Mouse (Mus musculus) embryonic stem cell, embryonic (primary cell): ENCODE measurements around the gene Adamtsl4.

Source experiments
- CTCF ChIA-PET, 4 experiments: fragments of 300-600 bp in 2 of 4; fragments of 350-600 bp in 2 of 4; sonication (Branson Sonifier 250); formaldehyde crosslinking; loops; one replicate each; lab custom pipeline; 2022; ENCODE audit warnings: inconsistent platforms in 2 of 4; lab: Charles Lee
- POLR2A ChIA-PET, 4 experiments: fragments of 300-600 bp in 2 of 4; fragments of 350-600 bp in 2 of 4; sonication (Branson Sonifier 250); formaldehyde crosslinking; loops; one replicate each; lab custom pipeline; 2022; ENCODE audit warnings: antibody characterized with exemption in 4 of 4, inconsistent platforms in 1 of 4; lab: Charles Lee

Gene Adamtsl4

DNA sequence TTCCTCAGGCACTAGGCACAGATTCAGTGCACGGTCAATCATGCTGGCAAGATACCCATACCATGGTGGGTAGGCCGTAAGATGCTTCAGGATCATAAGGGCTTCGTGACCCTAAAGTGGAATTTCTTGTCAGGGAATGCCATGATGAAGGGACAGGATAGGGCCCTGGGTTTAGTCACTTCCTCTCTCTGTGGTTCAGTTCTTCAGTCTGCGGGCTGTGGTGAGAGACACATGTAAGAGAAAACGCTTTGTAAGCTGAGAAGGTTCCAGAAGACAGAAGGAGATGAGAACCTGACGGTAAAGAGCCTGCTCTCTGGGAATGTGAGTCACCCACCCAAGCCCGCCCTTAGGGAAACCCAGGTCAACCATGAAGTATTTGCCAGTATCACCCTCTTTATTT lies 19.8 kb upstream of the Adamtsl4 start:
- ChIA-PET CTCF (interaction anchor here in 1 of 4 experiments (0.5 kb wide), 1 partner anchor 50 kb away, joined by 3 read pairs; no protein-coding TSS in a partner anchor), POLR2A (no interaction called here)

DNA sequence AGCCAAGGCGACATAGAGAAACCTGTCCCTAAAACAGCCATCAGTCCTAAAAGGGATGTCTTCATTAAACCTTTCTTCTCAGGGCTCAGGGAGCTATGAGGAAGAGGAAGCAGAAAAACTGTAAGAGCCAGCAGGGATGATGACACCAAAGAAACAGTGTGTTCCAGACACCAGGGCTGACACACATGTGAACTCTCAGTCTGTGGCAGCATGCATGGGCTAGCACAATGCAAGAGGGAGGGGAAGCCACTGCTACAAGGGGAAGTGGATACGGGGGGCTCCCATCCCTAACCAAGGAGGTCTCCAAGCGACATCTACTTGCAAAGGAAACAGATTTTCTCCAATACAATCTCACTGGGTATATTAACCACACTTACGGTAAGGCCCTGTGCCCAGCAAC lies 18.6 kb upstream of the Adamtsl4 start:
- POLR2A ChIA-PET = interaction anchor here in 1 of 4 experiments (1.0 kb wide), 1 partner anchor 14 kb away, joined by 3 read pairs; no protein-coding TSS in a partner anchor

DNA sequence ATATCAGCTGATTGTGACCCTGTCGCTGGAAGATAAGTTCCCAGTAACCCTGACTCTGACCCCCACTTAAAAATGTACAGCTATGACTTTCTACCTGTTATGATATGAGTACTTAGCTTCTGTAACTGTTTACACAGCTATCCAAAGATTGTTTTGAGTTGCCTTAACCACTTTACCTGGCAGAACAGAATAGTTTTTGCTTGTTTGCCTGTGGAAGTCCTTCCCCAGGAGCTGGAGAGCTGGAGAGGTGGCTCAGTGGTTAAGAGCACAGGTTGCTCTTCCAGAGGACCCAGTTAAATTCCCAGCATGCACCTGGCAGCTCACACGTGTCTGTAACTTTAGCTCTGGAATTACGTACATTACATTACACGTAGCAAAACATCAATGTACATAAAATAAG lies 16.9 kb upstream of the Adamtsl4 start:
- CTCF ChIA-PET = interaction anchor here in 3 of 4 experiments (0.7 to 1.4 kb wide), 3 partner anchors 22 to 28 kb away, joined by 4 to 5 read pairs (median 4); no protein-coding TSS in a partner anchor
- POLR2A ChIA-PET = interaction anchor here in 2 of 4 experiments (0.5 to 56.4 kb wide), 10 partner anchors 9 to 651 kb away, joined by 3 to 4457 read pairs (median 5); partner anchors contain the start of genes Ensa (in 2 of the 2), Adamtsl4 (in 1 of the 2) and Mcl1 (in 1 of the 2)

More for the DNA sequence above, 18.6 kb upstream of the Adamtsl4 start:
- CTCF ChIA-PET = interaction anchor here in 2 of 4 experiments (0.6 kb wide), 2 partner anchors 15 to 38 kb away, joined by 4 to 9 read pairs; no protein-coding TSS in a partner anchor

DNA sequence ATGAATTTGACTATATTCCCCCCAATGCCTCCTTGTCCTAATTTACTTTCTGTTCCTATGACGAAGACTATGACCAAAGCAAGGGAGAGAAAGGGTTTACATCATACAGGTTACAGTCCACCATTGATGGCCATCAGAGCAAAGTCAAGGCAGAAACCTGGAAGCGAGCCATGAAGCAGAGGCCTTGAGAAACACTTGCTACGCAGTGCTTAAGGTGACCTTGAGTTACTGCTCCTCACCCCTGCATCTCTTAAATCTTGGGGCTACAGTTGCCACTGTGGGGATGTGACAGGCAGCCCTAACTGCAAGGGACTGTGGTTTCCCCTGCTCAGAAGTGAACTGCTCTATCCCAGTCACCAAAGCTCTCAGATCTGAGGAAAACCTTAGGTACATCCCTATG lies 15.6 kb upstream of the Adamtsl4 start:
- ChIA-PET POLR2A (interaction anchor here (0.6 to 56.4 kb wide), 26 partner anchors 10 to 528 kb away, joined by 3 to 4457 read pairs (median 6); partner anchors contain the start of genes Ensa (in 3 of the 4), Adamtsl4 (in 2 of the 4), Gabpb2 (in 1 of the 4) and Mcl1 (in 1 of the 4)), CTCF (interaction anchor here in 2 of 4 experiments (1.6 to 3.4 kb wide), 3 partner anchors 21 to 27 kb away, joined by 8 to 25 read pairs (median 9); no protein-coding TSS in a partner anchor)

DNA sequence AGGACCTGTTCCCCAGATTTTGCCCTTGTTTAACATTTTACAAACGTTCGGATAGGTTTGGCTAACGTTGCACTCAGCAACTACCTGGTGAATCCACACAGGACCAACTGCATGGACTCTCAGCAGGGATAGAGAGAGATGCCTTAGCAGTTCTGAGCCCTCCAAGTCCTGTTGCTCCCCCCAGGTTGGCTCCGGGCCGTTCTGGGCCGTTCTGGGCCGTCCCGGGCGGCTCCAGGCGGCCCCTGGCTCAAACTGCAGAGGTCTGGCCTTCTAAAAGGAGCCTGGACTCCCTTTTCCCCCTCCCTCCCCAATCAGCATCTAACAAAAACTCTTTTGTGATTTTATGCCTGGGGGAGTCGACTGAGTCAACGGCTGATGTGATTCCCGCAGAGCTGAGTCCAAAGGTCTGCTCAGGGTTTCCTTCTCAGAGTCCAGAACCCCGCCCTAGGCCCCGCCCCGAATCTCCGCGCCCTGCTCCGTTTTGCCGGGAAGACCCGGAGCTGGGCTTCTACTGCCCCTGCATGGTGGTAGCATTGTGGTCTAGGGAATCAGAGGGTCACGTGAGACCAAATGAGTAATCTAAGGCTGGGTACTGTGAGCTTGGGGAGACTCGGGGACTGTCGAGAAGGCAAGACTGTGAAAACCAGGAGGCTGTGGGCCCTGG lies 14.3 kb upstream of the Adamtsl4 start:
- CTCF ChIA-PET = interaction anchor here in 3 of 4 experiments (0.6 to 3.4 kb wide), 13 partner anchors 12 to 70 kb away, joined by 3 to 25 read pairs (median 3); partner anchors contain the start of gene Adamtsl4 (in 1 of the 3)
- POLR2A ChIA-PET = interaction anchor here (0.5 to 56.4 kb wide), 71 partner anchors 9 to 784 kb away, joined by 3 to 4457 read pairs (median 4); partner anchors contain the start of genes Adamtsl4 (in 3 of the 4), Ensa (in 3 of the 4), Golph3l (in 2 of the 4) and Arnt (in 1 of the 4)

DNA sequence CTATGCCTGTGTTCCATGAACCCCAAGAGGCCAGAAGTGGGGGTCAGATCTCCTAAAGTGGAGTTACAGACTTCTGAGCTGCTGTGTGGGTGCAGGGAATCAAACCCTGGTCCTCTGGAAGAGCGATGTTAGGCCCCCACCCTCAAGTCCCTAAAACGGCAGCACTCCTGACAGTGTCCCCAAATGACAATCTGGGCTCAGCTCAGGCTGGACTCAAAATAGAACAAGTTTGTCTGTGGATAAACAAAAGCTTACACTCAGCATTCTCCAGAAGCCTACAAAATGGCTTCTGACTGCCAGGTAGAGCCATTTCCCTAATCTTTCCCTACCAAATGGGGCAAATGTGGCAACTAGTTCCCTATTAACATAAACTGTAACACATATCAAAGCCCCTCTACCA lies 13.4 kb upstream of the Adamtsl4 start:
- POLR2A ChIA-PET = interaction anchor here (0.6 to 56.4 kb wide), 32 partner anchors 9 to 783 kb away, joined by 3 to 4457 read pairs (median 6); partner anchors contain the start of genes Ensa (in 3 of the 4), Adamtsl4 (in 2 of the 4), Gabpb2 (in 1 of the 4) and Golph3l (in 1 of the 4)
- CTCF ChIA-PET = interaction anchor here in 3 of 4 experiments (0.6 to 3.4 kb wide), 5 partner anchors 11 to 331 kb away, joined by 3 to 25 read pairs (median 3); no protein-coding TSS in a partner anchor

DNA sequence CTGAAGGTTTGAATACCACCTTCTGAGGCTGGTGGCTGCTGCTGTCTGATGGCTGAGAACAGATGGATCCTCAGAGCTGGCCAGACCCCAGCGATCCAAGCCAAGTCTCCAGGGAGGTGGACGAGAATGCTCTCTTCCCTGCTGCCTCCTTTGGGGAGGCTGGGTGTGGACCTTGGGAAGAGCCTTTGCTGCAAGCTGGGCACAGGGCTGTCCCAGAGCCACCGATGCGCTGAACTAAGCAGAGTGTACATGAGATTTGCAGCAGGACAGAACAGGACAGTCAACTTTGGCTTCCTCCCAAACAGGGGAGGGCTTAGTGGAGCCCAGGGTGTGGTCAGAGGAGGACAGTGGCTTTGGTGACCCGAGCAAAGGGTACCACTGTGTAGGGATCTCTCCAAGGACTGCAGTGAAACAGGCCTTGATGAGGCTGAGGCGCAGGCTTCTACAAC lies 12.5 kb upstream of the Adamtsl4 start:
- POLR2A ChIA-PET = interaction anchor here in 3 of 4 experiments (1.0 to 56.4 kb wide), 14 partner anchors 10 to 112 kb away, joined by 3 to 4457 read pairs (median 20); partner anchors contain the start of genes Adamtsl4 (in 2 of the 3), Ensa (in 1 of the 3), Golph3l (in 1 of the 3) and Mcl1 (in 1 of the 3)

DNA sequence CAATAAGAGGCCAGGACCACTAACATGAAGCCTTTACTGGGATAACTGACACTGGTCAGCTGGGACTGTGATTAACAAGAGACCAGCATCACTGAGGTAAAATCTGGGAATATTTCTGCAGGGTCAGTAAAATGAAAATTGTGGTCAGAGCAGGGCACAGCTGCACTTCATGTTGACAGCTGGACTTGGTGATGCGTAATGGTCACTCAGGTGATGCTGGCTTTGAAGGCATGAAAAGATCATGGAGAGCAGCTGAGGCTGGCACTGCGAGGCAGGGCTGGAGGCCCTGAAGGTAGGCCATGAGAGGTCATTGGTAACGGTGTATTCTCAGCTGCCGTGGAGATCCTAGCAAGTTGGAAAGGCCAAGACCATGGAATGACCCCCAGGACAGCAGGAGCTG lies 10.6 kb upstream of the Adamtsl4 start:
- CTCF ChIA-PET = interaction anchor here in 1 of 4 experiments (0.7 kb wide), 1 partner anchor 21 kb away, joined by 3 read pairs; no protein-coding TSS in a partner anchor
- POLR2A ChIA-PET = interaction anchor here (0.5 to 56.4 kb wide), 9 partner anchors 9 to 264 kb away, joined by 3 to 4457 read pairs (median 39); partner anchors contain the start of genes Adamtsl4 (in 2 of the 4), Arnt (in 1 of the 4), Ecm1 (in 1 of the 4) and Ensa (in 1 of the 4)

More for the DNA sequence above, 12.5 kb upstream of the Adamtsl4 start:
- CTCF ChIA-PET = interaction anchor here in 3 of 4 experiments (0.6 to 3.4 kb wide), 3 partner anchors 23 to 332 kb away, joined by 3 to 25 read pairs (median 7); no protein-coding TSS in a partner anchor

DNA sequence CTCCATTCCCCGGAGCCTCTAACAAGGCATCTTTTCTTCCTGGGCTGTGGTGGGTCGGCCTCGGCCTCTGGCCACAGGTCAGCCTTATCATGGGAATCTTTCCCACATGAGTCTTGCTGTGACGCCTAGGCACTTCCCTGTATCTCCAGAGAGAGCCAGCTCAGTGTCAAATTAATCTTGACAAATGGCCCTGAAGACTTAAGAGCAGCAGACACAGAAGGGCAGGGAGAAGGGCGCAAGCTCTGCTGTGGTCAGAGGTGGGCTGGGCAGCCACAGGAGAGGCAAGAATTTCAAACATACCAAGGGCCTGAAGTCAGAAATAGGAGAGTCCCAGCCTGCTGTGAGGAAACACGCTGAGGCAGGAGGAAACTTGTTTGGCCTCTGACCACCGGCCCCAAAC lies 8.6 kb upstream of the Adamtsl4 start:
- CTCF ChIA-PET = no interaction called here
- POLR2A ChIA-PET = interaction anchor here in 3 of 4 experiments (0.7 to 56.4 kb wide), 9 partner anchors 8 to 72 kb away, joined by 3 to 4457 read pairs (median 5); partner anchors contain the start of genes Ensa (in 2 of the 3), Adamtsl4 (in 1 of the 3) and Mcl1 (in 1 of the 3)

DNA sequence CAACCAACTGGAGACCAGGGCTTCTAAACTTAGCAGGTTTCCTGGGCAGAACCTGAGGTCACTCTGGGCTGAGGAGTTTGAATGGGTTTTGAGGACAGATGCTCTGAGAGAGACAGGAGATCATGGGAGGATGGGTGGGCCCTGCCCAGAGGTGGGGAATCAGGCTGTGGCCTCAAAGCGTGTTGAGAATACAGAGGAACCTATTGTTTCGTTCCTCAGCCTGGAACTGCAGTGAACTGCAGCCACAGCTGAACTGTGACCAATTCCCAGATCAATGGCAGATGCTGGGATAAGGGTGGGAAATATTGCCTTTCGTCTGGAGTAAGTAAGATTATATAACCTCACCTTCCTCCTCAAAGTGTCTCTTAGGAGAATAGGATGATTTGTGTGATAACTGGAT lies 8.1 kb upstream of the Adamtsl4 start:
- CTCF ChIA-PET = interaction anchor here in 1 of 4 experiments (0.6 kb wide), 1 partner anchor 30 kb away, joined by 4 read pairs; no protein-coding TSS in a partner anchor
- POLR2A ChIA-PET = interaction anchor here in 3 of 4 experiments (0.6 to 56.4 kb wide), 7 partner anchors 8 to 44 kb away, joined by 3 to 4457 read pairs (median 5); partner anchors contain the start of genes Adamtsl4 (in 1 of the 3), Ensa (in 1 of the 3) and Mcl1 (in 1 of the 3)

DNA sequence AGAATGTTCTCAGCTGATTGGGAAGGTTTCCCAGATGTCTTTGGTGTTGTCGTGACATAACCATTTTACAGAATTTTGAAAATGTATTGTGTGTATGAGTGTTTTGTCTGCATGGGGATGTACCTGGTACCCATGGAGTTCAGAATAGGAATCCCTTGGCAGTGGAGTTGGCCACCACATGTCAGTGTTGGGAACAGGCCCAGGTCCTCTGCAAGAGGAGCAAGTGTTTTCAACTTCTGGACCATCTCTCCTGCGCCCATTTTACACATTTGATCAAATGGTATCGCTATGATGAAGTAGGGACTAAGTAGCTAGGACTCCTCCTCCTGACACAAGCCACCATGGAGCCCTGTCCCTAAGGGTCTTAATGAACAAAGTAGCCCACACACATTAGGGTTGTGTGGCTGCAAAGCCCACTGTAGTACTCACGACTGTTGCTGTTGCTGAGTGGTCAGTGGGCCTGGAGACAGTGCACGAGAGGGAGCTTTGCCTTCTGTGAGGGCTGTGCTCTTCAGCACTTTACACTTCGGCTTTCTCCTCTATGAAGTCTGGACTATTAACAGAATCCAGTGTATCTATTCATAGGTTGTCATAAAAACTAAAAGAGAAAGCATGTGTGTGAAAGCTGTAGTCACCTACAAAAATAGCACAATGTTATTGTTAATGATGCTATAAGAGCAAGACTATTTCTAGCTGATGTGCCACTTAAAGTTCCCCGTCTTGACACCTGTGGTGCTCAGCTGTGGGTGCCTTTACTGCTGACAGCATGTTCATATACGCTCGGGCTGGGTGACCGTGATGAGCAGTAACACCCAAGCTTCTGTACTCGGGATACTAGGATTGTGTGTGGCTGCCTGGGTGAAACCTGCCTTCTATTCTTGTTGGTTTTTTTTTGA lies 7.3 kb upstream of the Adamtsl4 start:
- CTCF ChIA-PET = interaction anchor here (0.6 to 1.3 kb wide), 5 partner anchors 8 to 43 kb away, joined by 3 to 5 read pairs (median 4); no protein-coding TSS in a partner anchor
- POLR2A ChIA-PET = interaction anchor here in 3 of 4 experiments (0.6 to 56.4 kb wide), 5 partner anchors 12 to 44 kb away, joined by 3 to 4457 read pairs (median 20); partner anchors contain the start of genes Ensa (in 1 of the 3) and Mcl1 (in 1 of the 3)

DNA sequence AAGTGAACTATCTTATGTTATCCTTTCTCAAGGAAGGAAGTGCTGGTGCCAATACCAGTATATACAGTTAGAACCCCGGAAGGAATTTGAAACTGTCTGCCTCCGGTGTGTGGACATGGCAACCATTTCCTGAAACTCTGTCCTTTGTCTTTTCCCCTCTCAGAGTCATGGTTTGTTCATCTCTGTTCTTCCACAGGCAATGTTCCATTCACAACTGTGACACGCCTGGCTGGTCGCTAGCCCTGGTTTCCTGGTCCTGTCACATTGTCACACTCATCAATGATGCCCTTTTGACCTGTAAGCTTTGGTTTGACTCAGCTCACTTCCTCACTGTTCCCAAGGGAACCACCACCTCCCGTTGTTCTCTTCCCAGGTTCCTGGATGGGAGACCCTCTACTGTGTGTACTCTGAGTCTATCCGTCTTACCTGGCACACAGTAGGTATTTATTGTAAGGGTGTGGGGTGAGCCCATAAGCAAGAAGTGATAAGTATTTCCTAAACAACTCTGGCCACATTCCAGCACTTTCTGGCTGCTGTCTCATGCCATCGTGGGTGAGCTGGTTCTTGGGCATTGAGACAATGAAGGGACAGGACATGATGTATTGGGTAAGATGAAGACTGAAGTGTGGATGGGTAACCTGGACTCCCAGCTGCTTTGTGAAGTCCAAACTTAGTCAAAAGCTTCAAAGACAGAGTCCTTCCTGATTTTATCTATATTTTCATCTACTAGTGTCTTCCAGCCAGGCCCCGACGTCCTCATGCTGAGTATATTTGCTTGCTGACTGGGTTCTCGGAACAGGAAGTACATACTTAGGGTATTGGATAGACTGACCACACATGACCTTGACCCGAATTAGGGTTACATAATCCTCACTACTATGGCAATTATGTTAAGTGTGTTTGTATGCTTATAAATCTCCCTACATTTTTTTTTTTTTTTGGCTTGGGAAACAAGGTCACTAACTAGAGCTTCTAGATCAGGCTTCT lies 6.4 kb upstream of the Adamtsl4 start:
- POLR2A ChIA-PET = interaction anchor here in 2 of 4 experiments (0.6 to 56.4 kb wide), 9 partner anchors 8 to 130 kb away, joined by 3 to 4457 read pairs (median 4); partner anchors contain the start of genes Ensa (in 2 of the 2) and Mcl1 (in 1 of the 2)
- CTCF ChIA-PET = interaction anchor here in 2 of 4 experiments (0.7 to 1.3 kb wide), 3 partner anchors 11 to 42 kb away, joined by 3 to 6 read pairs (median 5); no protein-coding TSS in a partner anchor

DNA sequence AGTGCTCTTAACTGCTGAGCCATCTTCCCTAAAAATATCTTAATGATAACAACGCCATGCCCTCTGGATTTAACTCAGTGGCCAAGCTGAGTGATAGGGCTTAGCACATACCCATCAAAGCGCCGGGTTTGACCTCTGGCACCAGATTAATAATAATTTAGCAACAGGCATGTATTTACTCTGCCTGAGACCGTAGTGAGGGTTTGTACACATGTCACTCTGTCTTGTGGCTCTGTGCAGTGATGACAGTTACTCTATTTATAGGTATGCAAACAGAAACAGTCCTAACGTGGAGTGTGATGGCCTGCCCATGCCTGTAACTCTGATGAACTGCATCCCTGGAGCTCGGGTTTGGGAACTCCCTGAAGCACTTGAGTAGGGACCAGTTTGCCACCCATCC lies 5.0 kb upstream of the Adamtsl4 start:
- CTCF ChIA-PET = interaction anchor here in 1 of 4 experiments (0.9 kb wide), 1 partner anchor 10 kb away, joined by 6 read pairs; no protein-coding TSS in a partner anchor
- POLR2A ChIA-PET = interaction anchor here in 2 of 4 experiments (0.6 to 56.4 kb wide), 4 partner anchors 9 to 41 kb away, joined by 3 to 4457 read pairs (median 4); partner anchors contain the start of genes Ensa (in 1 of the 2) and Mcl1 (in 1 of the 2)

DNA sequence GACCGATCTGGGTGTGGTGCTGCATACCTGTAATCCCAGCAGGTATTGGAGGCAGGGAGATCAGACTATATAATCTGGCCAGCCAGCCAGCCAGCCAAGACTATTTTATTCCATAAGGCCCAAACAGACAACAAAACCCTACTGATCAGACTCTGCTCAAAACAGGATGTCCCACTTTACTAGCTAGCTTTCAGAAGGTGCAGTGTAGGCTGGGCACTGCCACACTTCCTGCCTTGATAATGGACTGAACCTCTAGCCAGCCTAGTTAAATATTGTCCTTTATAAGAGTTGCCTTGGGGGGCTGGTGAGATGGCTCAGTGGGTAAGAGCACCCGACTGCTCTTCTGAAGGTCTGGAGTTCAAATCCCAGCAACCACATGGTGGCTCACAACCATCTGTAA lies 2.8 kb upstream of the Adamtsl4 start:
- CTCF ChIA-PET = interaction anchor here in 2 of 4 experiments (0.7 to 1.0 kb wide), 3 partner anchors 12 to 64 kb away, joined by 3 read pairs; no protein-coding TSS in a partner anchor
- POLR2A ChIA-PET = interaction anchor here in 3 of 4 experiments (0.6 to 56.4 kb wide), 10 partner anchors 10 to 257 kb away, joined by 3 to 4534 read pairs (median 22); partner anchors contain the start of genes Ensa (in 2 of the 3), Mcl1 (in 2 of the 3) and Arnt (in 1 of the 3)

DNA sequence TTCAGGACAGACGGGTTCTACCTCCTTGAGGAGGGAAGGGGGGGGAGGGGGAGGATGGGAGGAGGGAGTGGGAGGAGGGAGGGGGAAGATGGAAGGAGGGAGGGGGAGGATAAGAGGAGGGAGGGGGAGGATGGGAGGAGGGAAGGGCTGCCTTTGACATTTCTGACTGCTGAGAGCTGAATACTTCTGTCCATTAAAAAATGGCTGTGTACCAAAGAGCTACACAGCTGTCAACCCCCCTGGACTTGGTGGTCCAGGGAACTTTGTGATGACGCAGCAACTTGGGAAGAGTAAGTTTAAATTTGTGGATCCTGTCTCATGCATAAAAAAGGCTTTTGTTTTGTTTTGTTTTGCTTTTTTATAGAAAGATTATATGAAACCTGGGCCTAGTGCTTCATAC lies 2.2 kb upstream of the Adamtsl4 start:
- POLR2A ChIA-PET = interaction anchor here in 3 of 4 experiments (0.6 to 56.4 kb wide), 15 partner anchors 10 to 967 kb away, joined by 3 to 4534 read pairs (median 4); partner anchors contain the start of genes Ensa (in 2 of the 3), Mcl1 (in 2 of the 3) and Arnt (in 1 of the 3)
- CTCF ChIA-PET = interaction anchor here (0.6 to 5.9 kb wide), 6 partner anchors 8 to 14 kb away, joined by 3 to 44 read pairs (median 3); no protein-coding TSS in a partner anchor
